Mouse (Mus musculus): ENCODE results near the gene Pafah2.

Pafah2 gene

DNA sequence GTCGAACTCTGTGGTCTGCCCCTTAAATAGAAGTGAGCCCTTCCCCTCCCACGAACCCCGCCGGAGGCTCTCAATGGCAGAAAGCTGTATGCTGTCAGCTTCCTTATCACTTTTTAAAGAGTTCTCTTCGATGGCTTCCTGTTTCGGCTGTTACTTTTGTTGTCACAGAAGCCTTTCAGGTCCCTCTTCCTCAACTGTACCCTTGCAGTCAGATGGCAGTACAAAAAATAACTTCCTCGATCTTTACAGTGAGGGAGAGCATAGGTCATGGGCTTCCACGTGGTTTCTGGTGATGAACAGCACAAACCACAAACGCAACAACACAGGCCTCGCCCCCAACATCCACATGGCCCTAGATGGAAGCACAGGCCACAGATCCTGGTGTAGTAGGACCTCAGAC, 64.2 kb downstream of the Pafah2 start:
- no peak for DNase-seq (ENCODE audit: low read depth, low spot score)

DNA sequence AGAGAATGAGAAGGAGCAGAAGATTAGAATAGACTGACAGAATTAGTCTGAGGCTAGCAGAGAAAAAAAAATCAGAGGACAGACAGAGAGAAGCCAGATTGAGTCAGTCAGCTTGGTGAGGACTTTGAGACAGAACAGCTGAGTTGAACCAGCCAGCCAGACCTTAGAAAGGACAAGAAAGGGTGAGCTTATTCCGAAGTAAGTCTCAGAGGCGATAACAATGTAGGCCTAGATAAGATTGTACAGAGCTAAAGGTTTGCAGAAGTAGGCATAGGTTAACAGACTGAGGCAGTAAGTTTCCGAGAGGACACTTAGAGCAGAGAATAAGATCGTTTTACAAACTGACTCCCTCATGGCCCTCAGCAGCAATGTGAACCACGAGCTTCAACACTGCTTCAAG, 65.1 kb downstream of the Pafah2 start:
- no peak for DNase-seq (ENCODE audit: low read depth, low spot score)

DNA sequence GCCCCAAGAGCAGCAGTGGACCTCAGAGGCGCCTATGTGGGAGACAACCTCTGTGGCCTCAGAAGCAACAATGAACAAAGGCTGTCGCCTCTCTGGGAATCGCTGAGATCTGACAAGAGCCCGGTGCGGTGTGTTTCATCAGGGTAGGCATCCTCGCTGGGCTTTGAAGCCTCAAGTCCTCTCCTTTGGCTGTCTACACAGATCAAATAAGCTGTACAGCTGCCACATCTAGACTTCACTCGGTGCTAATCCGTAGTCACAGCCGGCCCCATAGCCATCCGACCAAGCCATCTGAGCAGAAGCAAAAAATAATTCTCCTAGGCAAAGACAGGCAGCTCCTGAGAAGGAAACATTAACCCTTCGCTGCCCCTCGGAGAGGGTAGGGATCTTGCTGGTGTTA, 69.7 kb downstream of the Pafah2 start:
- DNase-seq (ENCODE audit: low read depth, low spot score): no peak

GRCm38 (mm10) chr4:134466381-134467262, 70.5 kb downstream of the Pafah2 start:
- DNase-seq (ENCODE audit: low read depth, low spot score): no peak

GRCm38 (mm10) chr4:134467435-134468214, 71.5 kb downstream of the Pafah2 start:
- no peak for DNase-seq (ENCODE audit: low read depth, low spot score)

DNA sequence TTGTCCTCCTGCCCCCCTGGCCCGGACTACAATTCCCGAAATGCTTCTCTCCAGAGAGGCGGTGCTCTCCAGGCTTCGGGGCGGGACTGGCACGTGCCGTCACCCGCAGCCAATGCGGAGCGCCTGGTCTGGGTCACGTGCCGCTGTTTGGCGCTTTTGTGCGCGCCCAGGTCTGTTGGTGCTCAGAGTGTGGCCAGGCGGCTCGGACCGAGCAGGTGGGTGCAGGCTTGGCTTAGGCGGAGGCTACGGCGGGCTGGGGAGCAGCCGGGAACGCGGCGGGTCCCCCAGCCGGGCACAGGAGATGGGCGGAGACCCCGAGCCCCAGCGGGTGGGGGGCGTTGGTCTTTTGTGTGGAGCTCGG, 72.1 kb downstream of the Pafah2 start, which contains the start of gene Stmn1:
TSS of gene Stmn1 (plus strand) at position 106 of the 361 bp plus-strand sequence.
- peak; percentile 89 for DNase-seq (ENCODE audit: low read depth, low spot score)

DNA sequence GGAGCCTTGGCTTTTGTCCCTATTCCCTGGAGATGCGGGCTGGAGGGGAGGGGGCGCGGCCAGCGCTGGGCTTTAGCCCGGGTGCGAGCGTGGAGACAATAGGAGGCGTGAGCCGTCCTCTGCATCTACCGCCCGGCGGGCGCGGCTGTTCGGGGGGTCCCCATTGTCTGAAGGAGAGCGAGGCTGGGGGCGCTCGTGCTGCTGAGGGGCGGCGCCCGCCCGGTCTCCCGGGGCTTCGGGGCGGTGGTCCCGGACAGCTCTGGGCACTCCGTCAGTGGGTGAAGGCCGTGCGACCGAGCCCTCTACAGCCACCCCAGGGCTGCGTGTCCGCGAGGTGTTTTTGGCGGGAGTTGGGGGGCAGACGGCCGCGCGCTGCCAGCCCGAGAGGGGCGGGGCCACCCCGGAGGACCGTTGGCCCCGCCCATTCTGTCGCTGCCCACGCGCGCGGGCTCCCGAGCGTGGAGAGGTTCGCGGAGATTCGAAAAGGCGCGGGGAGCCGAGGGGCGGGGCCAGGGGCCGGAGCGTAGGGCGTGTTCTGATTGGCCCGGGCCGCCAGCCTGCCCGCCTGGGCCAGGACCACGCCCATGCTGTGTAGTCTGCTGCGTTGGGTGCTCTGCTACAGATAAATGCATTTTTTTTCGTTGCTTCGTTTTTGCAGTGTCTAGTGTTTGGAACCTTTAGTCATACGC, 72.6 kb downstream of the Pafah2 start:
- peak; percentile 89 for DNase-seq (ENCODE audit: low read depth, low spot score)

- no peak for DNase-seq (ENCODE audit: low read depth, low spot score)
Measured at GRCm38 (mm10) chr4:134469341-134469796, 73.2 kb downstream of the Pafah2 start.

- no peak for DNase-seq (ENCODE audit: low read depth, low spot score)
Measured at GRCm38 (mm10) chr4:134469985-134470384, 73.9 kb downstream of the Pafah2 start.

DNA sequence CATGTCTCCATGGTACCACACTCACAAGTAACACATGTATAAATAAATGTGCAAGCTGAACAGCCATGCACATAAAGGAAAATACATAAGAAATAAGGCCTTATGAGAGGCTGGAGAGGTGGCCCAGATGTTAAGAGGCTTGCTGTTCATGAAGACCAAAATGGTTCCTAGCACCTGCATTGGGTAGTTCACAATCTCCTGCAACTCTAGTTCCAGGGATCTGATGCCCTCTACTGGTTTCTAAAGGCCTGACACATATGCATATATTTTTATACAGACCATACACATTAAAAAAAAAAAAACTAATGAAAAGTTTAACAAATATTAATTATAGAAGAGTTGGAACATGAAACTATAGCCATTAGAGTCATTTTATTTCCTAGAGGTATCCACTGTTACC, 75.3 kb downstream of the Pafah2 start:
- no peak for DNase-seq (ENCODE audit: low read depth, low spot score)

DNA sequence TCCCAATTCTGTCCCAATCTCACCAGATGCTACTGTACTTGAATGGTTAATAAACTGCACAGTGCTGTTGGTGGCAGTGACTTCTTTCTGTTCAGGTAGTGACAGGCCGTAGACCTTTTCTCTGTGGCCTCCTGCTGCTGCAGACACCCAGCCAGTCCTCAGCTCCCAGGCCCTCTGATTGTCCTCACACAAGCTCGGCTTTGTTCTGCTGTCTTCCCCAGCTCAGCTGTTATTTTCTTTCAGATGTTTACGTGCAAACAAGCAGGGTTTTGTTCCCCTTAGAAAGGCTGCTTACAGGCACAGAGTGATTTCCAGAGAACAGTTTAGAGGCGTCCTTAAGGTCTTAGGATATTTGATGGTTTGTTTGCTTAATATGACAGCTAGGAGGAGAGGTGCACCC, 77.6 kb downstream of the Pafah2 start:
- no peak for DNase-seq (ENCODE audit: low read depth, low spot score)

- no peak for DNase-seq (ENCODE audit: low read depth, low spot score)
Measured at GRCm38 (mm10) chr4:134474240-134474639, 78.1 kb downstream of the Pafah2 start.

DNA sequence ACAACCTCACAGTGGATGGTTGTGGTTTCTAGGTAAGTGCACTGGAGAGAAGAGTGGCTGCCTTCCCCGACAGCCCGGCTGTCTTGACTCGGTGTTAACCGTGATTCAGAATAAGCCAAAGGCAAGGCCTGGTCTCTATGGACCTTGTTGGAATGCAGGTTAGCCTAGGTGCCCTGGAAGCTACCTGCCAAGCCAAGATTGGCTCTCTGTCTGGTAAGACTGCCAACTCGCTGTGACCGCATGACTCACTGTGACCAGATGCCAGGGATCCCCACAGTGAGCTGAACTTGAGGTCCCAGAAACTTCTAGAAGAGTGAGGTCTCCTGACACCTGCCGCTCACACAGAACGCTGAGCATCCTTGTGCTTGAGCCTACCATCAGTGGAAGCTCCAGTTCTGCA, 80.8 kb downstream of the Pafah2 start:
- no peak for DNase-seq (ENCODE audit: low read depth, low spot score)

All from embryo, embryonic 11.5 days (tissue).